In genomic region chr14:76714727-76715126, GRCm38 (mm10) we compare ENCODE assay signal across 10 mouse cellular contexts.
A peak's percentile ranks its signal among the peaks of the same experiment; 100 is the strongest.
DNase-seq lines count a peak whose midpoint lies in the region; ATAC-seq and TF ChIP-seq lines count a peak whose summit lies in the region.
"Had no signal": no experiment of that assay in that cellular context is flagged by ENCODE, and none has a peak within 500 bp of the region (broad histone marks: within the 10 kb centered on the region; RNA-seq: fewer than 3 reads in every experiment).

No protein-coding gene starts in this region.

- 0 out of 2 replicates have a peak overlapping the region, but pooled peaks have one; percentile 4 for H3K27ac ChIP-seq in liver, embryonic 15.5 days (replicated peaks)
- no peak overlapping the region for H3K27ac ChIP-seq in liver, embryonic 12.5 days
- H3K27ac ChIP-seq in forebrain, embryonic 15.5 days (replicated peaks): no peak overlapping the region

- peaks cover 15% of the 10 kb centered on the region for H3K4me1 ChIP-seq in liver, embryonic 15.5 days (replicated peaks)
- H3K4me1 ChIP-seq in liver, embryonic 12.5 days: peaks cover 26% of the 10 kb centered on the region
- H3K4me1 ChIP-seq in lung, adult 2 months (ENCODE audit: control insufficient read depth, insufficient read depth, low read length): peaks cover 10% of the 10 kb centered on the region
- H3K4me1 ChIP-seq in forebrain, embryonic 15.5 days: no peaks in the 10 kb centered on the region

- H3K27me3 ChIP-seq in liver, embryonic 15.5 days: no peaks in the 10 kb centered on the region
- no peaks in the 10 kb centered on the region for H3K27me3 ChIP-seq in liver, embryonic 12.5 days (replicated peaks)
- no peaks in the 10 kb centered on the region for H3K27me3 ChIP-seq in forebrain, embryonic 15.5 days

- no peak overlapping the region for H3K4me2 ChIP-seq in liver, embryonic 15.5 days
- no peak overlapping the region for H3K4me2 ChIP-seq in liver, embryonic 12.5 days
- no peak overlapping the region for H3K4me2 ChIP-seq in forebrain, embryonic 15.5 days (replicated peaks)

- no peak overlapping the region for H3K9ac ChIP-seq in liver, embryonic 15.5 days
- no peak overlapping the region for H3K9ac ChIP-seq in liver, embryonic 12.5 days
- H3K9ac ChIP-seq in forebrain, embryonic 15.5 days (replicated peaks): no peak overlapping the region

- no peak overlapping the region for H3K4me3 ChIP-seq in liver, embryonic 15.5 days (replicated peaks)
- no peak overlapping the region for H3K4me3 ChIP-seq in liver, embryonic 12.5 days
- H3K4me3 ChIP-seq in lung, adult 2 months (replicated peaks; ENCODE audit: extremely low read depth, low read depth, low read length): no peak overlapping the region
- no peak overlapping the region for H3K4me3 ChIP-seq in forebrain, embryonic 15.5 days

- TF ChIP-seq POLR2A in lung, adult 2 months (IDR thresholded peaks at IDR 0.05; ENCODE audit: borderline replicate concordance, extremely low read depth, low read depth, low read length): no peak

- intact Hi-C loops in heart, postnatal 25 days (cut with DNase I): no loop called here
- intact Hi-C loops in left cerebral cortex, postnatal 4 days (cut with DNase I): no loop called here

- WGBS in liver, embryonic 15.5 days (ENCODE audit: insufficient replicate concordance): 31% methylated on average over 4 of the region's 4 CpGs
- 40% methylated on average over 4 of the region's 4 CpGs for WGBS in liver, embryonic 12.5 days (ENCODE audit: insufficient replicate concordance)
- WGBS in lung, adult 2 months: 32% methylated on average over 4 of the region's 4 CpGs
- WGBS in forebrain, embryonic 15.5 days: 90% methylated on average over 4 of the region's 4 CpGs

- no peaks in the 10 kb centered on the region for H3K36me3 ChIP-seq in liver, embryonic 15.5 days (replicated peaks)
- no peaks in the 10 kb centered on the region for H3K36me3 ChIP-seq in liver, embryonic 12.5 days
- H3K36me3 ChIP-seq in forebrain, embryonic 15.5 days: no peaks in the 10 kb centered on the region

- no peak for ATAC-seq in liver, embryonic 15.5 days (ENCODE audit: insufficient read depth)
- no peak for ATAC-seq in liver, embryonic 12.5 days
- no peak for ATAC-seq in forebrain, embryonic 15.5 days (replicated peaks)
- ATAC-seq: activated CD4-positive, CD25-positive, alpha-beta regulatory T cell, adult 4 months had no signal

- H3K9me3 ChIP-seq in liver, embryonic 15.5 days (replicated peaks): no peaks in the 10 kb centered on the region
- no peaks in the 10 kb centered on the region for H3K9me3 ChIP-seq in liver, embryonic 12.5 days (replicated peaks)
- H3K9me3 ChIP-seq in forebrain, embryonic 15.5 days: no peaks in the 10 kb centered on the region

- no peak for TF ChIP-seq CTCF in lung, adult 2 months (IDR thresholded peaks at IDR 0.05; ENCODE audit: insufficient read depth, low read length)

- DNase-seq in heart, postnatal 25 days (ENCODE audit: low spot score): peak; percentile 50
- peak; percentile 50 for DNase-seq in lung, adult 2 months
- DNase-seq in yolk sac, embryonic 10.5 days (ENCODE audit: low spot score): peak; percentile 53
- no peak for DNase-seq in thymus, postnatal 25 days
- DNase-seq in left cerebral cortex, postnatal 4 days: no peak
- DNase-seq: embryo, embryonic 11 days had no signal

Comparison
In these comparisons a context has a peak if more than half of its experiments do, and no peak if none do; other contexts are left out.
1. DNase-seq: peak in heart, postnatal 25 days (single experiment), lung, adult 2 months (single experiment) and yolk sac, embryonic 10.5 days (single experiment); none in thymus, postnatal 25 days (single experiment) and left cerebral cortex, postnatal 4 days (single experiment).